Mouse (Mus musculus) midbrain, embryonic 14.5 days (tissue): ENCODE measurements around the gene Stag1. TPM values are rescaled to one million over a fixed set of nuclear protein-coding genes. Genes with fewer than 3 reads are reported as not detected.

Experiments
- ATAC-seq: fragments of 200-750 bp; cut with Nextera tagmentation; 2 replicates; pipeline ENCODE4 v1.8.0; 2017; ENCODE audit warnings: moderate number of reproducible peaks, moderate library complexity; ENCODE audit not compliant: low FRiP score, low TSS enrichment
- DNase-seq: peaks from one replicate; pipeline ENCODE4 v3.0.0-alpha.2; 2015
- H3K27ac ChIP-seq: fragments of 300-500 bp; sonication (generic); replicated peaks from 2 replicates; pipeline ENCODE4 v1.5.1; 2014; ENCODE audit warnings: mild to moderate bottlenecking, low read depth, low read length, moderate library complexity
- H3K27me3 ChIP-seq: fragments of 300-500 bp; sonication (generic); 2 replicates; pipeline ENCODE4 v1.6.1; 2014; ENCODE audit warnings: low read length, control low read depth, mixed read lengths; ENCODE audit not compliant: control insufficient read depth, insufficient read depth
- H3K36me3 ChIP-seq: fragments of 300-500 bp; sonication (generic); 2 replicates; pipeline ENCODE4 v1.6.1; 2014; ENCODE audit warnings: low read length, control low read depth; ENCODE audit not compliant: control insufficient read depth, insufficient read depth
- H3K4me1 ChIP-seq: fragments of 300-500 bp; sonication (generic); 2 replicates; pipeline ENCODE4 v1.6.1; 2014; ENCODE audit warnings: mild to moderate bottlenecking, antibody characterized with exemption, low read length, control low read depth; ENCODE audit not compliant: control insufficient read depth, insufficient read depth
- H3K4me2 ChIP-seq: fragments of 300-500 bp; sonication (generic); 2 replicates; pipeline ENCODE4 v1.6.1; 2014; ENCODE audit warnings: mild to moderate bottlenecking, low read length, moderate library complexity
- H3K4me3 ChIP-seq: fragments of 300-500 bp; sonication (generic); replicated peaks from 2 replicates; pipeline ENCODE4 v1.5.1; 2014; ENCODE audit warnings: low read depth, low read length
- H3K9ac ChIP-seq: fragments of 300-500 bp; sonication (generic); replicated peaks from 2 replicates; pipeline ENCODE4 v1.6.1; 2014; ENCODE audit warnings: mild to moderate bottlenecking, low read length, moderate library complexity
- H3K9me3 ChIP-seq: fragments of 300-500 bp; sonication (generic); 2 replicates; pipeline ENCODE4 v1.6.1; 2016; ENCODE audit warnings: low read length, control low read depth, mixed read lengths; ENCODE audit not compliant: control insufficient read depth
- WGBS: fragments of 180-500 bp; shearing (Covaris S2); extraction: QIAGEN DNeasy Blood & Tissue Kit; methylation state at CpG from one replicate; pipeline ENCODE4 v1.1.7; 2014; 5-methylcytosine and 5-hydroxymethylcytosine counted together
- polyA plus RNA-seq: library from polyadenylated mRNA; unstranded; fragments of >200 nt; fragmentation: Nextera tagmentation; extraction: Ambion mirVana; gene quantifications from 2 replicates; pipeline ENCODE4 v1.2.1, GENCODE M21; 2014

Stag1 gene
- polyA plus RNA-seq, 1 experiment from 2014 or later, result 41.3 TPM

DNA sequence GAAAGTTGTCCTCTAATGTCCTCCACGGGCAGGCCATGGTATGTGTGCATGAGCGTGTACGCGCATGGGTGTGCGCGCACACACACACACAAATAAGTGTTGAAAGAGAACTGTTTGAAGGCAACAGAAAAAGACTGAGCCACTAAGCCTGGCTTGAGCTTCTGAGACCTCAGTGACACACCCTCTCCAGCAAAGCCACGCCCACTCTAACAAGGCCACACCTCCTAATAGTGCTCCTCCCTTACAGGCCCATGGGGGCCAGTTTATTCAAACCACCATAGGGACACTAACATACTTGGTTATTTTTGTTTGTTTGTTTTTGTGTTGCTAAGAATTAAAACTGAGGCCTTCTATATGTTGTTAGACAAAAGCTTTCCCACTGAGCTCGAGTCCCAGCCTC is 1.3 kb upstream of the Stag1 start:
- Histone ChIP-seq H3K27me3 (no peaks in the 10 kb centered on the region), H3K36me3 (no peaks in the 10 kb centered on the region), H3K4me1 (peaks cover 14% of the 10 kb centered on the region), H3K4me2 (no peak overlapping the region), H3K4me3 (no peak overlapping the region), H3K9ac (no peak overlapping the region), H3K27ac (no peak overlapping the region), H3K9me3 (0 out of 2 replicates have a peak, but pooled peaks cover 4% of the 10 kb centered on the region)
- WGBS, result 89% methylated on average over 8 of the region's 8 CpGs
- no peak for ATAC-seq
- no peak for DNase-seq

DNA sequence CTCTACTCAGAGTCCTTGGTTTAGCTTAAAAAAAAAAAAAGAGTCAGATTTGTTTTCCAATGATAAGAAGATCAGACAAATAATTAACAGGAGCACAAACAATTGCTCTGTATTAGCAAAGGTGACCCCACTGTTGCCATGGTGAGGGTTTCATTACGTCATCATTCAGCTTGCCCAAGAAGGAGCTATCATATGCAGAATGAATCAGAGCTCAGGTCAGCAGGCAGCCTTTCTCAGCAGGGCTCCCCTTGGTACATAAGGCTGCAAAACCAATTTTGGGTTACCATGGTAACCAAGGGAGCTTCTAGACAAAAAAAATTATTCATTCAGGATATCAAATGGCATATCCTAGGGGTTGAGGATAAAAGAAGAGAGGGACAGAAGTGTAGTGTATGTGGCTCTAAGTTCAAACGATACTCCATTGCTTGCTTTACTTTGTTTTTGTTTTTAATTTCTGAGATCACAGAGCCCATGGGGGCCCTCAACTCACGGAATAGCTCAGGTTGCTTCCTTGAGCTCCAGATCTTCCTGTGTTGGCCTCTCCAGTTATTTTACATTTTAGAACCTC is 2.2 kb downstream of the Stag1 start:
- Histone ChIP-seq H3K9ac (no peak overlapping the region), H3K4me1 (peaks cover 14% of the 10 kb centered on the region), H3K9me3 (0 out of 2 replicates have a peak, but pooled peaks cover 3% of the 10 kb centered on the region), H3K27me3 (no peaks in the 10 kb centered on the region), H3K4me2 (no peak overlapping the region), H3K4me3 (no peak overlapping the region), H3K36me3 (no peaks in the 10 kb centered on the region), H3K27ac (no peak overlapping the region)
- DNase-seq (peak; percentile 69), ATAC-seq (no peak)
- 31% methylated on average over 3 of the region's 3 CpGs for WGBS

DNA sequence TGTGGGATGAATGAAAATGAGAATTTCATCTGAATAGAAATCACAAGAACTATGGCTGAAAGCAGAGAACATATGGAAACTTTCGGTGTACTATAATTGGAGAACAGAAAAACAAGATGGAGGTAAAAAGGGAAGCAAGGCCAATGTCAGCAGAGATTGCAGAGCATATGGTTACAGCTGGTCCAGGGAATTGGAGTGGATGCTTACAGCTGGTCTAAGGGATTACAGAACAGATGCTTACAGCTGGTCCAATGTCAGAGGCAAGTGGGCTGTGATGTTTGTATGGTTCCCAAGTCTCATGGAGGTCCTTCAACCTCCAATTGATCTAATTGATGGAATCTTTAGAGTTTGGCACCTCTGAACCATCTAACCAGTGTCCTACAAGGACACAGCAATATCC is 4.5 kb downstream of the Stag1 start:
- Histone ChIP-seq H3K36me3 (no peaks in the 10 kb centered on the region), H3K9me3 (no peaks in the 10 kb centered on the region), H3K4me3 (no peak overlapping the region), H3K9ac (no peak overlapping the region), H3K4me2 (no peak overlapping the region), H3K27ac (no peak overlapping the region), H3K27me3 (no peaks in the 10 kb centered on the region), H3K4me1 (peaks cover 22% of the 10 kb centered on the region)
- whole genome bisulfite sequencing, result 95% methylated on average over 1 of the region's 1 CpGs
- DNase-seq (no peak), ATAC-seq (no peak)

DNA sequence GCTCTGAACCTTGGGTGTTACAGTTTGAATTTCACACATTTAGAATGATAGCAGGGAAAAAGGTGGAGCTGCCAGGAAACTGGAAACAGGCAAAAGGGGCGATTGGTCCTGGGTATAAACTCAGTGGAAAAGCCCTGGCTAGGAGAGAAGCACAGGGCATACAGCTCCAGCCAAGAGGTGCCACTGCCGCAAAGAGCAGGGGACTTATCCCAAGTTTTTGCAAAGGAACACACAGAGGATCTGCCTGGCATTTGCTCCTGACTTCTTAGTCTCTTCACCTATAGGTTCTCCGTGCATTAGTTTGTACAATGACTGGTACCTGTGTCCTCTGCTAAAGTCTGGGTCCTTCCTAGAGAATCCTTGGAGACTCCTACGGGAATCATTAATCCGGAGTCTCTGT is 5.6 kb downstream of the Stag1 start:
- Histone ChIP-seq H3K4me1 (peaks cover 22% of the 10 kb centered on the region), H3K27ac (no peak overlapping the region), H3K27me3 (no peaks in the 10 kb centered on the region), H3K9ac (no peak overlapping the region), H3K4me2 (no peak overlapping the region), H3K36me3 (no peaks in the 10 kb centered on the region), H3K9me3 (no peaks in the 10 kb centered on the region), H3K4me3 (no peak overlapping the region)
- DNase-seq (no peak), ATAC-seq (no peak)
- 82% methylated on average over 5 of the region's 5 CpGs for WGBS

DNA sequence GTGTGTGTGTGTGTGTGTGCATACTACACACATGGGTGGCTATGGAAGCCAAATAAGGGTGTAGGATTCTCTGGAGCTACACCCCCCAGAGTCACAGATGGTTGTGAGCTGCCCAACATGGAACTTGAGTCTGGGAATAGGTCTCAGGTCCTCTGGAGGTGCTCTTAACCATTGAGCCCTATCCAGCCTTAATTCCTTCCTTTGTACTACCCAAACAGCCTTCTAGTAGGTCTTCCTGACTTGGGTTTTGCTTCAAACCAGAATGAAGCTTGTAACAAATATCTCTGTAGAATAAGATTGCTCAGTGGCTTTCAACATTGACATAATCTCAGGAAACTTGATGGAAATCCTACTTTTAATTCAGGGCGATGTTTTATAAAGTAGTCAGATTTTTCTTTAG is 7.9 kb downstream of the Stag1 start:
- DNase-seq (no peak), ATAC-seq (no peak)
- Histone ChIP-seq H3K27ac (no peak overlapping the region), H3K9ac (no peak overlapping the region), H3K36me3 (no peaks in the 10 kb centered on the region), H3K4me3 (no peak overlapping the region), H3K4me1 (peaks cover 8% of the 10 kb centered on the region; the same call in 1 of the 2 replicates), H3K4me2 (no peak overlapping the region), H3K27me3 (no peaks in the 10 kb centered on the region), H3K9me3 (no peaks in the 10 kb centered on the region)
- WGBS, result 93% methylated on average over 1 of the region's 1 CpGs

DNA sequence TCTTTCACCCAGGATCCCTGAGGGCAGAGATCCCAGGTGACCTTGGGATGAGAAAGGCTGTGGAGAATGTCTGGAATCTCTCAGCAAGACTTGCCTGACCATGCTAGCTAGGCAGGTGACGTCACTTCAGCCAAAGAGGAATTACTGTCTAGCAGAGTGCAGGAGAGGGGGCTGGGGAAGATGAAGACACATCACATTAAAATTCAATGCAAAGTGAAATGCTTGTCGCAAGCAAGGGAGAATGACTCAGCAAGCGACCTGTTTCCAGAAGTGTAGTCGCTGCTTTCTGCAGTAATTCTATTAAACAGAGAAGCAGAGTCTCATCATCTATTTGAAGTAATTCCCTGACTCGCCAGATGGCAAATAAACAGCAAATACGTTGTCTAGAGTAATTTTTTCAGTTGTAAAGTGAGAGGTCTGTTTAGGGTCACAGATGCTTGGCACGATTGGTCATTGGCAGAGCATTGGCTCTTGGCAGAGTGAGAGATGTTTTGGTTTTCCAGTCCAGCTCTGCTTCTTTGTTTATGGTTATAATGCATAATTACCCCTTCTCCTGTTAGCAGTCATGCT is 8.5 kb downstream of the Stag1 start:
- no peak overlapping the region for H3K9ac ChIP-seq
- H3K27me3 ChIP-seq, result no peaks in the 10 kb centered on the region
- H3K4me3 ChIP-seq, result no peak overlapping the region
- no peaks in the 10 kb centered on the region for H3K9me3 ChIP-seq
- no peaks in the 10 kb centered on the region for H3K36me3 ChIP-seq
- H3K27ac ChIP-seq, result no peak overlapping the region
- DNase-seq, result peak; percentile 69
- no peak overlapping the region for H3K4me2 ChIP-seq
- H3K4me1 ChIP-seq, result peaks cover 8% of the 10 kb centered on the region; the same call in 1 of the 2 replicates
- ATAC-seq, result no peak
- WGBS, result 38% methylated on average over 7 of the region's 7 CpGs

DNA sequence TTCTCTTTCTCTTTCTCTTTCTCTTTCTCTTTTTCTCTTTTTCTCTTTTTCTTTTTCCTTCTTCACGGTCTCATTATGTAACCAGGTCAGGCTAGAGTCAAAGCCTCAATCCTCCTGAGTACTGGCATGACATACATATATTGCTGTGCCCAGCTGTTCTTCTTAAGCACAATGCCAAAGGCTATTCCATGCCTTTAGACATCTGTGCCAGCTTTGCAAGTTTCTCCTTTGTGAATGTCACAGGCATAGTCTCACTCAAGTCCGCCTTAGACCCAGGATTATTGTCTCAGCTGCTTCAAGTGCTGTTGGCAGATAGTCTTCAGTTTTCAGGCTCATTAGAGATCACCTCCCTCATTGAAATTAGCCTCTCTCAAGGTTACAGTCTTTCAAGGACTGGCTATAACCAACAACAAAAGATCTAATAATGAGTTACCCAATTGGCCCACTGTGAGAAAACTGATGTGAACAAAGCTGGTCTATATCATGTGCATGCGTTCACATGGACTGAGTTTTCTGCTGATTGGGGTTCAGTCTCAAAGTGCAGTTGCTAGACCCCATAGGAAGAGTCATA is 16.0 kb downstream of the Stag1 start:
- Histone ChIP-seq H3K4me2 (no peak overlapping the region), H3K9me3 (no peaks in the 10 kb centered on the region), H3K4me3 (no peak overlapping the region), H3K9ac (no peak overlapping the region), H3K27me3 (no peaks in the 10 kb centered on the region), H3K4me1 (peaks cover 11% of the 10 kb centered on the region; the same call in 1 of the 2 replicates), H3K27ac (no peak overlapping the region), H3K36me3 (no peaks in the 10 kb centered on the region)
- no peak for ATAC-seq
- 74% methylated on average over 3 of the region's 3 CpGs for WGBS
- DNase-seq, result no peak

DNA sequence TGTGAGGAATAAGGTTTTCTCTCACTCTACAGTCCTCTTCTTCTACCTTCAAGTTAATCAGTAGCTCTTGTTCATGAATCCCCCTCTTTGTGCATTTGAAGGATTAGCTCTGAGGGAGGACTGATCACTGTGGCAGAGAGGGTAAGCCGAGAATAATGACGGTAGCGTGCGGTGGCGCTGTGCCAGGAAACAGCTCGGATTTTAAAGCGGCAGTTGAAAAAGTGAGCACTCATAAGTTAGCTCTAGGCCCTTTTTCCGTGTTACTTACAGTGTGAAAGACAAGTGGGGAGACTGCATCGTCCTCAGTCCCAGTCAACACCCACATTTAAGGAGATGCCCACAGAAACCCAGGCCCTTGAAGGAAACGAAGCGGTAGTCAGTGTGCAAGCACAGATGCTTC is 19.3 kb downstream of the Stag1 start:
- Histone ChIP-seq H3K4me1 (peaks cover 14% of the 10 kb centered on the region; the same call in 1 of the 2 replicates), H3K4me3 (no peak overlapping the region), H3K27me3 (no peaks in the 10 kb centered on the region), H3K36me3 (no peaks in the 10 kb centered on the region), H3K4me2 (peak overlapping the region; percentile 33), H3K9me3 (no peaks in the 10 kb centered on the region), H3K27ac (no peak overlapping the region; the same call in 1 of the 2 replicates), H3K9ac (no peak overlapping the region)
- WGBS, result 19% methylated on average over 11 of the region's 11 CpGs
- ATAC-seq (no peak; the same call in 1 of the 2 replicates), DNase-seq (peak; percentile 85)

DNA sequence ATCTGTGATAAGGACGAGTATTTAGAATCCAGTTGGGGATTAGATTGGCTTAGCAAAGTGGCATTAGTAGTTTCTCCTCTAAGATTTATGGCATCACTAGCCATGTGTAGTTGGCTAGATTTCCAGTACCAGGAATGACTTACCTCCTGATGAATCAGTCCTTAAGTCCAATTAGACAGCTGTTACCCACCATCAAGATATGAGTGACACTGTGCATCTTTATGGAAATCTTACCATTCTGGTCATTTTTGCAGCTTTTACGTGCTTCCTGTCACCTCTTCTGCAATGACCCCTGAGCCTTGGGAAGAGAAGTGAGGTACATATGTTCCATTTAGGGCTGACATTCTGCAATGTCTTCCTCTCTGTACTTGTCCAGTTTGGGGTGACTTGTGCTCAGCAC is 28.7 kb downstream of the Stag1 start:
- Histone ChIP-seq H3K9me3 (no peaks in the 10 kb centered on the region), H3K9ac (no peak overlapping the region), H3K4me1 (no peaks in the 10 kb centered on the region), H3K4me3 (no peak overlapping the region), H3K27me3 (no peaks in the 10 kb centered on the region), H3K4me2 (no peak overlapping the region), H3K36me3 (no peaks in the 10 kb centered on the region), H3K27ac (no peak overlapping the region)
- ATAC-seq, result no peak
- no peak for DNase-seq
- 76% methylated on average over 2 of the region's 2 CpGs for WGBS
